Mouse (Mus musculus): ENCODE measurements around the gene Phyh. TPM values are rescaled to one million over a fixed set of nuclear protein-coding genes. Genes with fewer than 3 reads are reported as not detected.
"Not testable (repeated sequence)": the region's sequence is repeated elsewhere in the genome, so short reads cannot be mapped to it uniquely, and the experiment has no call there.

Gene Phyh
- polyA plus RNA-seq, 1 experiment from 2014 or later: 82.6 TPM

GRCm38 (mm10) chr2:4934516-4934915 lies 15.7 kb downstream of the Phyh start:
- Histone ChIP-seq H3K4me1 (ENCODE audit: control insufficient read depth, insufficient read depth, low read length) (no peaks in the 10 kb centered on the region), H3K9me3 (replicated peaks; ENCODE audit: control insufficient read depth, low read length) (peaks cover 7% of the 10 kb centered on the region; the same call in 1 of the 2 replicates), H3K27me3 (ENCODE audit: control insufficient read depth, insufficient read depth, low read length) (no peaks in the 10 kb centered on the region), H3K4me3 (replicated peaks; ENCODE audit: low read length) (no peak overlapping the region), H3K27ac (ENCODE audit: low read length) (no peak overlapping the region), H3K36me3 (ENCODE audit: control insufficient read depth, insufficient read depth, low read length) (peaks cover 16% of the 10 kb centered on the region), H3K4me2 (ENCODE audit: low read depth, low read length) (no peak overlapping the region), H3K9ac (ENCODE audit: low read length) (no peak overlapping the region)
- 85% methylated on average over 9 of the region's 9 CpGs for WGBS
- no peak for ATAC-seq (ENCODE audit: insufficient read depth, low FRiP score)

DNA sequence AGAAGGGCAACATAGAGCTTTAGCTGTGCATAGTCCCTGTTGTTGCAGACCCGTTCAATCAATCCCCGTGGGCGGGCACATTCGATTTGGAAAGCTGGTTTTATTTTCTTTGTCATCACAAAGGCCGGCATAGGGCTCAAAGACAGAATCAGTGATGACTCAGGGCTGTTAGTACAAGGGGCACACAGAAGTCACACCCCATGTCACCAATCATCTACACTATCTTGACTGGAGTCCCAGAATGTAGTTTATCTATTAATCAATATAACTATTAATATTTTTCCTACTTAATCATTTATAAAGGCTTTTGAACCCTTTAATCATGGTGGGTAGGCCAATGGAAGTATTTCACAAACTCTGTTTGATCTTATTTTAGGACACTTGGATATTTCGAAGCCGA lies 19.1 kb downstream of the Phyh start:
- no peaks in the 10 kb centered on the region for H3K27me3 ChIP-seq (ENCODE audit: control insufficient read depth, insufficient read depth, low read length)
- ATAC-seq (ENCODE audit: insufficient read depth, low FRiP score): no peak
- H3K4me3 ChIP-seq (replicated peaks; ENCODE audit: low read length): no peak overlapping the region
- H3K27ac ChIP-seq (ENCODE audit: low read length): no peak overlapping the region
- H3K4me2 ChIP-seq (ENCODE audit: low read depth, low read length): no peak overlapping the region
- H3K36me3 ChIP-seq (ENCODE audit: control insufficient read depth, insufficient read depth, low read length): peaks cover 14% of the 10 kb centered on the region
- H3K9me3 ChIP-seq (replicated peaks; ENCODE audit: control insufficient read depth, low read length): peaks cover 7% of the 10 kb centered on the region; the same call in 1 of the 2 replicates
- no peak overlapping the region for H3K9ac ChIP-seq (ENCODE audit: low read length)
- no peaks in the 10 kb centered on the region for H3K4me1 ChIP-seq (ENCODE audit: control insufficient read depth, insufficient read depth, low read length)
- WGBS: 84% methylated on average over 7 of the region's 7 CpGs

DNA sequence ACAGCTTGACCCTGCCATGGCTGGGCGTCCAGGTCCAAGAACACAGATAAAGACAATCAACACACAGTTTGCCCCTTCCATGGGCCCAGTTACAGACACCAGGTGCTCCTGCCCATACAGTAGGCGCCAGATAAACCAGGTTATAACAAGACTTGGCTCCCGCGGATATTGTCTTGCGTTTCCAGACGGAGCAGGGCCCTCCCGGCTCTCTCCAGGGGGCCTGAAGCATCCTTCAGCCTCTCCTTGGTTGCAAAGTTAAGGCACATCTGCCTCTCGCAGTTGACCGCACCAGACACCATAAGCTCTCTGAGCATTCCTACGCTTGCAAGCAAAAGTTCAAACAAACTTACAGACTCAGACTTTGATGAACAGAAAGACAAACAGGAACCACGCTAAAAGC lies 22.0 kb downstream of the Phyh start:
- no peak overlapping the region for H3K4me2 ChIP-seq (ENCODE audit: low read depth, low read length)
- H3K27me3 ChIP-seq (ENCODE audit: control insufficient read depth, insufficient read depth, low read length): no peaks in the 10 kb centered on the region
- H3K27ac ChIP-seq (ENCODE audit: low read length): no peak overlapping the region
- no peaks in the 10 kb centered on the region for H3K4me1 ChIP-seq (ENCODE audit: control insufficient read depth, insufficient read depth, low read length)
- WGBS: 91% methylated on average over 11 of the region's 11 CpGs
- H3K9ac ChIP-seq (ENCODE audit: low read length): no peak overlapping the region
- H3K4me3 ChIP-seq (replicated peaks; ENCODE audit: low read length): no peak overlapping the region
- H3K9me3 ChIP-seq (replicated peaks; ENCODE audit: control insufficient read depth, low read length): peaks cover 12% of the 10 kb centered on the region; the same call in 1 of the 2 replicates
- H3K36me3 ChIP-seq (ENCODE audit: control insufficient read depth, insufficient read depth, low read length): peaks cover 14% of the 10 kb centered on the region
- ATAC-seq (ENCODE audit: insufficient read depth, low FRiP score): no peak

GRCm38 (mm10) chr2:4949691-4950090 lies 30.9 kb downstream of the Phyh start:
- WGBS: 79% methylated on average over 8 of the region's 8 CpGs
- H3K4me3 ChIP-seq (replicated peaks; ENCODE audit: low read length); ATAC-seq (ENCODE audit: insufficient read depth, low FRiP score): not testable (repeated sequence)

DNA sequence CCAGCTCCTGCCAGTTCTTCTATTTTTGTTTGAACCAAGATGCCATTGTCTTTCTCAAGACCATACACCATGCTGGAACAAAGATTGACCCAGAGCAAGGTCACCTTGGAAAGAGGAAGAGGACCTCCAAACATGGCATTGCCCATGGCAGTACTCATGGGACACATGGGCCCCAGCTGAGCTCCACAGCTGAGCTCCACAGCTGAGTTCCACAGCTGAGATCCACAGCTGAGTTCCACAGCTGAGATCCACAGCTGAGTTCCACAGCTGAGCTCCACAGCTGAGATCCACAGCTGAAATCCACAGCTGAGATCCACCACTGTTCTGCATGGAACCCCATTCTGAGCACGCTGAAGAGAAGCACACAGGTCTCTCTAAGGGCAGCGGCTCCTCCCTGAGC lies 32.2 kb downstream of the Phyh start:
- WGBS: 88% methylated on average over 2 of the region's 2 CpGs
- Histone ChIP-seq H3K4me2 (ENCODE audit: low read depth, low read length) (no peak overlapping the region), H3K36me3 (ENCODE audit: control insufficient read depth, insufficient read depth, low read length) (no peaks in the 10 kb centered on the region), H3K27me3 (ENCODE audit: control insufficient read depth, insufficient read depth, low read length) (no peaks in the 10 kb centered on the region), H3K4me1 (ENCODE audit: control insufficient read depth, insufficient read depth, low read length) (no peaks in the 10 kb centered on the region), H3K4me3 (replicated peaks; ENCODE audit: low read length) (no peak overlapping the region), H3K27ac (ENCODE audit: low read length) (no peak overlapping the region), H3K9ac (ENCODE audit: low read length) (no peak overlapping the region), H3K9me3 (replicated peaks; ENCODE audit: control insufficient read depth, low read length) (no peaks in the 10 kb centered on the region)
- no peak for ATAC-seq (ENCODE audit: insufficient read depth, low FRiP score)

More at GRCm38 (mm10) chr2:4949691-4950090, 30.9 kb downstream of the Phyh start:
- not testable (repeated sequence) for H3K36me3 ChIP-seq (ENCODE audit: control insufficient read depth, insufficient read depth, low read length); H3K9me3 ChIP-seq (replicated peaks; ENCODE audit: control insufficient read depth, low read length); H3K9ac ChIP-seq (ENCODE audit: low read length); H3K4me1 ChIP-seq (ENCODE audit: control insufficient read depth, insufficient read depth, low read length); H3K4me2 ChIP-seq (ENCODE audit: low read depth, low read length); H3K27ac ChIP-seq (ENCODE audit: low read length); H3K27me3 ChIP-seq (ENCODE audit: control insufficient read depth, insufficient read depth, low read length)

GRCm38 (mm10) chr2:4954216-4954760 lies 35.5 kb downstream of the Phyh start:
- H3K9ac ChIP-seq (ENCODE audit: low read length): no peak overlapping the region
- WGBS: 76% methylated on average over 6 of the region's 6 CpGs
- no peaks in the 10 kb centered on the region for H3K27me3 ChIP-seq (ENCODE audit: control insufficient read depth, insufficient read depth, low read length)
- ATAC-seq (ENCODE audit: insufficient read depth, low FRiP score): no peak
- no peaks in the 10 kb centered on the region for H3K36me3 ChIP-seq (ENCODE audit: control insufficient read depth, insufficient read depth, low read length)
- H3K27ac ChIP-seq (ENCODE audit: low read length): no peak overlapping the region
- H3K4me2 ChIP-seq (ENCODE audit: low read depth, low read length): no peak overlapping the region
- no peaks in the 10 kb centered on the region for H3K9me3 ChIP-seq (replicated peaks; ENCODE audit: control insufficient read depth, low read length)
- no peaks in the 10 kb centered on the region for H3K4me1 ChIP-seq (ENCODE audit: control insufficient read depth, insufficient read depth, low read length)
- no peak overlapping the region for H3K4me3 ChIP-seq (replicated peaks; ENCODE audit: low read length)

DNA sequence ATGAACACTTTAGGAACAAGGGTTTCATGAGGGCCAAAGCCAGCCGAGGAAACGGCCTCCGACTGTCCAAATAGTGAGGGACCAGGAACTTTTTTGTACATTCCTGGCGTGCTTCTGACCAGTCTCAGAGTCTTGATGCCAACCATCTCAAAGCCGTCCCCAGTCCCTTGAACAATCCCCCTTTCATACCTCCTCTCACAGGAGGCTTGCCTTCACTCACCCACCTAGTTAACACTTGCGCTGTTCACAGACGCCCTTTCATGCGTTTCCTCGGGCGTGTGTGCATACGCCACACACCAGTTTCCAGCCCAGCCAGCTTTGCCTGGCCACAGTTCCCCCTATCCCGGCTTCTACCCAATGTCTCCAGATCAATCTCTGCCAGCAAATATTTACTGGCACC lies 39.2 kb downstream of the Phyh start:
- H3K36me3 ChIP-seq (ENCODE audit: control insufficient read depth, insufficient read depth, low read length): no peaks in the 10 kb centered on the region
- no peak overlapping the region for H3K4me3 ChIP-seq (replicated peaks; ENCODE audit: low read length)
- H3K27ac ChIP-seq (ENCODE audit: low read length): no peak overlapping the region
- no peaks in the 10 kb centered on the region for H3K4me1 ChIP-seq (ENCODE audit: control insufficient read depth, insufficient read depth, low read length)
- 83% methylated on average over 12 of the region's 12 CpGs for WGBS
- H3K27me3 ChIP-seq (ENCODE audit: control insufficient read depth, insufficient read depth, low read length): no peaks in the 10 kb centered on the region
- no peak overlapping the region for H3K9ac ChIP-seq (ENCODE audit: low read length)
- no peak overlapping the region for H3K4me2 ChIP-seq (ENCODE audit: low read depth, low read length)
- H3K9me3 ChIP-seq (replicated peaks; ENCODE audit: control insufficient read depth, low read length): no peaks in the 10 kb centered on the region
- no peak for ATAC-seq (ENCODE audit: insufficient read depth, low FRiP score)

- Histone ChIP-seq H3K27ac (ENCODE audit: low read length) (no peak overlapping the region), H3K9me3 (replicated peaks; ENCODE audit: control insufficient read depth, low read length) (no peaks in the 10 kb centered on the region), H3K9ac (ENCODE audit: low read length) (no peak overlapping the region), H3K4me2 (ENCODE audit: low read depth, low read length) (no peak overlapping the region), H3K4me1 (ENCODE audit: control insufficient read depth, insufficient read depth, low read length) (no peaks in the 10 kb centered on the region), H3K27me3 (ENCODE audit: control insufficient read depth, insufficient read depth, low read length) (no peaks in the 10 kb centered on the region), H3K36me3 (ENCODE audit: control insufficient read depth, insufficient read depth, low read length) (no peaks in the 10 kb centered on the region), H3K4me3 (replicated peaks; ENCODE audit: low read length) (no peak overlapping the region)
- no peak for ATAC-seq (ENCODE audit: insufficient read depth, low FRiP score)
- 93% methylated on average over 2 of the region's 2 CpGs for WGBS
These were observed 49.0 kb downstream of the Phyh start for GRCm38 (mm10) chr2:4967806-4968205.

DNA sequence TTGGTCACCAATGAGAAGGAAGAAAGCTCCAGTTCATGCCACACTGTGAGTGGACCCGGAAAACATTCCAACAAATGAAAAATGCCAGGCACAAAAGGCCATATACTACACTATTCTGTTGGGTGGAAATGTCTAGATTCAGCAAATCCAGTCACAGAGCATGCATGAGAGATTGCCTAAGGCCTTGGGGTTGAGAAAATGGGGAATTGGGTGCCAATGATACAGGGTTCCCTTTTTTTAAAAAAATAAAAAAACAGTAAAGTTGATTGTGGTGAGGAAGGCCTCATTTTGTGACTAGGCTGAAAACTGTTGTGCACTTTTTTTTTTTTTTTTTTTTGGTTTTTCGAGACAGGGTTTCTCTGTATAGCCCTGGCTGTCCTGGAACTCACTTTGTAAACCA lies 50.3 kb downstream of the Phyh start:
- H3K9ac ChIP-seq (ENCODE audit: low read length): no peak overlapping the region
- no peaks in the 10 kb centered on the region for H3K4me1 ChIP-seq (ENCODE audit: control insufficient read depth, insufficient read depth, low read length)
- no peak overlapping the region for H3K4me2 ChIP-seq (ENCODE audit: low read depth, low read length)
- no peaks in the 10 kb centered on the region for H3K27me3 ChIP-seq (ENCODE audit: control insufficient read depth, insufficient read depth, low read length)
- no peak overlapping the region for H3K27ac ChIP-seq (ENCODE audit: low read length)
- H3K36me3 ChIP-seq (ENCODE audit: control insufficient read depth, insufficient read depth, low read length): no peaks in the 10 kb centered on the region
- ATAC-seq (ENCODE audit: insufficient read depth, low FRiP score): no peak
- H3K9me3 ChIP-seq (replicated peaks; ENCODE audit: control insufficient read depth, low read length): no peaks in the 10 kb centered on the region
- H3K4me3 ChIP-seq (replicated peaks; ENCODE audit: low read length): no peak overlapping the region
- 84% methylated on average over 1 of the region's 2 CpGs for WGBS

GRCm38 (mm10) chr2:4975807-4976206 lies 57.0 kb downstream of the Phyh start, which contains the start of gene Ucma:
TSS of gene Ucma (plus strand) at chr2:4976122.
- Histone ChIP-seq H3K9me3 (replicated peaks; ENCODE audit: control insufficient read depth, low read length) (no peaks in the 10 kb centered on the region), H3K9ac (ENCODE audit: low read length) (no peak within 1 kb of the TSS), H3K4me3 (replicated peaks; ENCODE audit: low read length) (no peak within 1 kb of the TSS), H3K4me2 (ENCODE audit: low read depth, low read length) (no peak within 1 kb of the TSS), H3K36me3 (ENCODE audit: control insufficient read depth, insufficient read depth, low read length) (no peaks in the 10 kb centered on the region), H3K4me1 (ENCODE audit: control insufficient read depth, insufficient read depth, low read length) (no peaks in the 10 kb centered on the region), H3K27ac (ENCODE audit: low read length) (no peak within 1 kb of the TSS), H3K27me3 (ENCODE audit: control insufficient read depth, insufficient read depth, low read length) (no peaks in the 10 kb centered on the region)
- no peak for ATAC-seq (ENCODE audit: insufficient read depth, low FRiP score)
- WGBS: 70% methylated on average over 5 of the region's 5 CpGs
